Mouse (Mus musculus): Measurements from ENCODE around the gene Ralgapb. TPM values are rescaled to one million over a fixed set of nuclear protein-coding genes. Genes with fewer than 3 reads are reported as not detected.

The Ralgapb gene
- total RNA-seq, 2 experiments from 2014 or later, result 27.9 to 38.2 TPM

DNA sequence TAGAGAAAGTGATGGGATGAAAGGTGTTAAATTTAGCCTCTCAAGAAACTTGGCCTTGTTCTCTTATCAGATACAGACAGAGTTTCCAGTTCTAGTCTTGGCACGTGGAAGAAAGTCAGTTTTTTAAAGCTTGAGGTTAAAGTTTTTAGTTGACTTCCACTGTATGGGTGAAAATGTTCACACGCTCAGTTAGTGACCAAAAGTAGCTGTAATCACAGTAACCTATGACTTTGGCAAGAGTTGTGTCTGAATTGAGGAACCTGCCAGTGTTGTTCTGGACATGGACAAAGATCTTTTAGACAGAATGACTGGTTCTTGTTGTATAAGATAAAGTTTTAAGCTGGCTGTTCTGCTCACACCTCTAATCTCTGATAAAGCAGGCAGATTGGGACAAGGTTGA is 3.6 kb downstream of the Ralgapb start:
- DNase-seq, result no peak
- no peak overlapping the region for H3K4me3 ChIP-seq
- no peak for TF ChIP-seq CTCF (IDR thresholded peaks at IDR 0.05)
- intact Hi-C loops (cut with DNase I), result no loop called here
- H3K27ac ChIP-seq, result peak overlapping the region; percentile 3; the same call in 1 of the 2 replicates

DNA sequence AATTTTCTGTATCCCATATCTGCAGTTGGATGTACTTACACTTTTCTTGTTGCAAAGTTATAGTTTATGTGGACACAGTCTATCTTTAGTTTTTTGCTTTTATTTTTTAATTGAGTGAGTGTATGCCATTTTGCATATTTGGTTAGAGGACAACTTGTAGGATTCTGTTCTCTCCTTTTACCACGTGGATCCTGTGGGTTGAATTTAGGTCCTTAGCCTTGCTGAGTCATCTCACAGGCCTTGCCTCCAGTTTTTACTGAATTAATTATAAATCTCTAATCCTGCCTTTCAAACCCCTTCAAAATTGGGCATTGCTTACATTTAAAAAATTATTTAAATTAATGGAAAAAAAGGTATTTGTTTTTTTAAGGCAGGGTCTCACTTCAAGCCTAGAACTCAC is 6.2 kb downstream of the Ralgapb start:
- no peak for TF ChIP-seq CTCF (IDR thresholded peaks at IDR 0.05)
- no peak for DNase-seq
- intact Hi-C loops (cut with DNase I), result no loop called here
- Histone ChIP-seq H3K4me3 (no peak overlapping the region), H3K27ac (peak overlapping the region; percentile 24)

DNA sequence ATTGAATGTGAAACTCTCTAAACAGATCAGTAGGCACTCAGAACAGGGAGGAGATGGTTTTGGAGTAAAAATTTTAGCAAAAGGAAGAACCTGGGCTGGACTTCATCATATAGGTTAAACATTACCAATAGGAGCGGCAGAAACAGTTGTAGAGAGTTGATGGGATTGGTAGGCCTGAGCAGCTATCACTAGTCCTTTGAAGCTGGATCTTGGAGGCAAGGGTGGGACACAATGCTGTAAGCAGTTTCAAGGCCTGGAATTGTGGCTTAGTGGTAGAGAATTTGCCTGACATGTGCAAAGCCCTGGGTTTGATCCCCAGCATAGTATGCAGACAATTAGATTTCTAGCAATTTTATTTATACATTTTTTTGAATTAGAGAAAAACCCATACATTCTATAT is 9.0 kb downstream of the Ralgapb start:
- intact Hi-C loops (cut with DNase I), result no loop called here
- DNase-seq, result no peak
- Histone ChIP-seq H3K27ac (no peak overlapping the region; the same call in 1 of the 2 replicates), H3K4me3 (no peak overlapping the region)
- TF ChIP-seq CTCF (IDR thresholded peaks at IDR 0.05), result no peak

DNA sequence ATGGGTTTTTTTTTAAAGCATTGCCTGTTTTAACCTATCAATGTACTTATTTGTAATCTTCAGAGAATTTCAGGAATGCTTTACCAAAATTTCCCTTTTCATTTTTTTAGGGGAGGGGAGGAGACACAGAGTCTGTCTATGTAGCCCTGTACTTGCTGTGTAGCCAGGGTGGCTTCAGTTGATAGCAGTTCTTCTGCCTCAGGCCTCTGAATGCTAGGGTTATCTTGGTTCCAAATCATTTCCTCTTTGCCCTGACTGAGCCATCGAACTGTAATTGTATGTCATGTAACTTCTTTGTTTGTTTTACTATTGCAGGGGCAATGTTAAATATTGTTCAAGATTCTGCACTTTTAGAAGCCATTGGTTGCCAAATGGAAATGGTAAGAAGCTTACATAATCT is 36.2 kb downstream of the Ralgapb start:
- no peak for TF ChIP-seq CTCF (IDR thresholded peaks at IDR 0.05)
- Histone ChIP-seq H3K4me3 (no peak overlapping the region), H3K27ac (no peak overlapping the region)
- DNase-seq, result no peak
- intact Hi-C loops (cut with DNase I), result no loop called here

DNA sequence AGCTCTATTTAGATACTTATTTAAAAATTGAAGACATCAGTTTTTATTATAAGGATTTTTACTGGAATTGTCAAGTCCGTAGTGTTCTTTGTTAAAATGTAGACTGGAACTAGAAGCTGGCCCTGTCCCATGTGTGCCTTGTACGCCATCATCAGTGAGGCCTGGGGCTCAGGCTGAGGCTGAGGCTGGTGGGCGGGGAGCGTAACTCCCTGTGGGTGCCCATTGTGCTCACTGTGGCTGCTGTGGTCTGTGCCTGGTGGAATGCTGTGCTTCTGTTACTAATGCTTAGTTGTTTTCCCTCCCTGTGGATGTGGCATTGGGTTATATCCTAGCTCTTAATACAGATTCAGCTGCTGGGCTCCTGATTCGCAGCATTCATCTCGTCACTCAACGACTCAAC is 40.2 kb downstream of the Ralgapb start:
- no peak for DNase-seq
- H3K4me3 ChIP-seq, result no peak overlapping the region
- TF ChIP-seq CTCF (IDR thresholded peaks at IDR 0.05), result no peak
- intact Hi-C loops (cut with DNase I), result no loop called here
- H3K27ac ChIP-seq, result no peak overlapping the region

DNA sequence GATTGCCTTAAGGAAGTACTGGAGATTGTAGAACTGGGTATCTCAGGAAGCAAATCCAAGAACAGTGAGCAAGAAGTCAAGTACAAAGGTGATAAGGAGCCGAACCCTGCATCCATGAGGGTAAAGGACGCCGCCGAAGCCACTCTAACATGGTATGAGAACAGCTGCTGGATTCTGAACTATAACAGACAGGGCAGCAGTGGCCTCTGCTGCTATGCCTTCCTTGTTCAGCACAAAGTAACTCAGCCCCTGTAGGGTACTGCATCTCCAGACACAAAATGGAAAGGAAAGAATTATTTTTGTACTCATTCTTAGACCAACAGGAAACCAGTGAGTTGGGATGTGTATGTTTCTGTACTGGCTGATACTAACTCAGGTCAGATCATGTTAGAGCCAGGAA is 46.8 kb downstream of the Ralgapb start:
- TF ChIP-seq CTCF (IDR thresholded peaks at IDR 0.05), result no peak
- Histone ChIP-seq H3K27ac (no peak overlapping the region), H3K4me3 (no peak overlapping the region)
- intact Hi-C loops (cut with DNase I), result no loop called here
- DNase-seq, result no peak

DNA sequence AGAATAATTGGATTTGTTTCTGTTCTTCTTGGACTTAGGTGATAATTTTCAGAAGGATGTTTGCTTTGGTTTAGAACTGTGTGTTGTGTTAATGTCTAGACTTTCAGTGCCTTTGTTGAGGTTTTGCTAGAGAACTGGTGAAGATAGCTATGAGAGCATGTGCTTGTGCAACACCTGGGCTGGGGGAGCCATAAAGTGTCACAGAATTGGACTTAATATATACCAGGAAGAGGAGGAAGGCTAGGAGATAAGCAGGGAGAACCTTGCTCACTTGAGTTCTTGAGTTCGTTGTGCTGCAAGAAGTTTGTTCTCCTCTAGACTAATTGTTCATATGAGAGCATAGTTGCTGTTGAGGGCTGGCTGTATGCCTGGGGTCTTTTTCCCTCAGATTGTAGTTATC is 48.0 kb downstream of the Ralgapb start:
- Histone ChIP-seq H3K27ac (no peak overlapping the region), H3K4me3 (no peak overlapping the region)
- intact Hi-C loops (cut with DNase I), result no loop called here
- no peak for DNase-seq
- TF ChIP-seq CTCF (IDR thresholded peaks at IDR 0.05), result no peak

DNA sequence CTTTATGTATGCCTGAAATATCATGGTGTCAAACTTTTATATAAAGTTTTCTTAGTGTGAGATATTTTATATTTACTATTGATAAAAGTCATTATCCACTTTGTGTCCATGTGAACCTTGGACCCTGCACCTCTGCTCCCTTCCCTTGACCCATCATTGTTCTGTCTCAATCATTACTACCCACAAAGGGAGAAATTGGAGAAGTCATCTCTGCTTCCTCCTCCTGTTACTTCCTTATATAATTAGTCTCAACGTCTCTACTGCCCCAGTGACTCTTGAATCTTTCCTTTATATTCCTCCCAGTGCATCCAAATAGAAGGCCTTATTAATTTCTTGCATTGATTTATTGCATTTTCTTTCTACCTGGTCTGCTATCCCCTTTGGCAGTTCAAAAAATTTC is 52.8 kb downstream of the Ralgapb start:
- intact Hi-C loops (cut with DNase I), result no loop called here
- TF ChIP-seq CTCF (IDR thresholded peaks at IDR 0.05), result no peak
- H3K27ac ChIP-seq, result no peak overlapping the region
- DNase-seq, result no peak
- H3K4me3 ChIP-seq, result no peak overlapping the region

DNA sequence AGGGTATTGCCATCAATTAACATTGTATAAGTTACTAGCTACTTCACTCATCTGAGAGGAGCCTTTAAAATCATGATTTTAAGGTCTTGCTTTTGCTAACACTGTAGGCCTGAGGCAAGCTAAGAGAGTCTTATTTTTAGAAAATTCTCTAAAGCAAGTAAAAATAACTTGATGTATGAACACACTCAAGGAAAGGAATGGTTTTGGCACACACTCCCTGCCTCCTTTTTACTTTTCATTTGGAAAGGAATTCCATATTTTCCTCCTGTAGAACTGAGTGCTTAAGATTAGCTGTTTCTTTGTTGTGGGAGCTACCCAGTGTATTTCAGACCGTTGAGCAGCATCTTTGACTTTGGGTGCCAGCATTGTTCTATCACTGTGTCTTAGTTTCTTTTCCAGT is 64.5 kb downstream of the Ralgapb start:
- intact Hi-C loops (cut with DNase I), result no loop called here
- TF ChIP-seq CTCF (IDR thresholded peaks at IDR 0.05), result no peak
- no peak overlapping the region for H3K27ac ChIP-seq
- H3K4me3 ChIP-seq, result no peak overlapping the region
- no peak for DNase-seq

DNA sequence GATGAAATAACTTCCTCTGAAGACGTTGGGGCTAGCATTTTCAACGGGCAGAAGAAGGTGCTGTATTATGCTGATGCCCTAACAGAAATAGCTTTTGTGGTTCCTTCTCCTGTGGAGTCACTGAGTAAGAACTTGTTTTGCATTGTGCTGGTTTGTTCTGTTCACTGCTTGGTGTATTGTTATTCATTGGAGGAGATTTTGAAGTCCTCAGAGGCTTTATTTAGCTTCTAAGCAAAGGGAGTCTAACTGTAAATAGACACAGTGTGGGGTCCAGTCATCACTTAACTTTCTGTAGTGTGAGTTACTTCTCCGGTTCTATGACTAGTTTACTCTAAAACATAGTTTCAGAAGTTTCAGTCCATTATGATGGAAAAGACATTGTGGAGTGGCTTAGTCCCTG is 68.0 kb downstream of the Ralgapb start:
- no peak for TF ChIP-seq CTCF (IDR thresholded peaks at IDR 0.05)
- intact Hi-C loops (cut with DNase I), result no loop called here
- Histone ChIP-seq H3K4me3 (no peak overlapping the region), H3K27ac (no peak overlapping the region)
- DNase-seq, result no peak

DNA sequence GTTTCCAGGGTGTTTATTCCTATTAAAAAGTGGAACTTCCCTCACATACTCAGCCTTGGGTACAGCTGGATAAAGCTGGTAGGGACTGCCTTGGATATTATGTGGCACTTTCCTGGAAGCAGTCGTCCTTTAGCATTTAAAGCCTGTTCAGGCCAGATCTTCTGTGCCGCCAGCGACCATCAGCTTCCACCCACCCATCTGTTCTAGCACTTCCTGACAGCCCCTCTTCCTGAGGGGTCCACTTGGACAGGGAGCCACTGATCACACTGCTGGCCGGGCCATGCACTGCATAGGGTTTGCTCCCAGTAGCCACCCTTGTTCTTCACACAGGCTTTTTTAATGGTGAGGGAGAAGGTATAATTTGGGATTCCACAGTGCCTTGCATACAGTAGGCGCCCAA is 88.8 kb downstream of the Ralgapb start:
- intact Hi-C loops (cut with DNase I), result no loop called here
- no peak for TF ChIP-seq CTCF (IDR thresholded peaks at IDR 0.05)
- no peak for DNase-seq
- H3K4me3 ChIP-seq, result no peak overlapping the region
- no peak overlapping the region for H3K27ac ChIP-seq

DNA sequence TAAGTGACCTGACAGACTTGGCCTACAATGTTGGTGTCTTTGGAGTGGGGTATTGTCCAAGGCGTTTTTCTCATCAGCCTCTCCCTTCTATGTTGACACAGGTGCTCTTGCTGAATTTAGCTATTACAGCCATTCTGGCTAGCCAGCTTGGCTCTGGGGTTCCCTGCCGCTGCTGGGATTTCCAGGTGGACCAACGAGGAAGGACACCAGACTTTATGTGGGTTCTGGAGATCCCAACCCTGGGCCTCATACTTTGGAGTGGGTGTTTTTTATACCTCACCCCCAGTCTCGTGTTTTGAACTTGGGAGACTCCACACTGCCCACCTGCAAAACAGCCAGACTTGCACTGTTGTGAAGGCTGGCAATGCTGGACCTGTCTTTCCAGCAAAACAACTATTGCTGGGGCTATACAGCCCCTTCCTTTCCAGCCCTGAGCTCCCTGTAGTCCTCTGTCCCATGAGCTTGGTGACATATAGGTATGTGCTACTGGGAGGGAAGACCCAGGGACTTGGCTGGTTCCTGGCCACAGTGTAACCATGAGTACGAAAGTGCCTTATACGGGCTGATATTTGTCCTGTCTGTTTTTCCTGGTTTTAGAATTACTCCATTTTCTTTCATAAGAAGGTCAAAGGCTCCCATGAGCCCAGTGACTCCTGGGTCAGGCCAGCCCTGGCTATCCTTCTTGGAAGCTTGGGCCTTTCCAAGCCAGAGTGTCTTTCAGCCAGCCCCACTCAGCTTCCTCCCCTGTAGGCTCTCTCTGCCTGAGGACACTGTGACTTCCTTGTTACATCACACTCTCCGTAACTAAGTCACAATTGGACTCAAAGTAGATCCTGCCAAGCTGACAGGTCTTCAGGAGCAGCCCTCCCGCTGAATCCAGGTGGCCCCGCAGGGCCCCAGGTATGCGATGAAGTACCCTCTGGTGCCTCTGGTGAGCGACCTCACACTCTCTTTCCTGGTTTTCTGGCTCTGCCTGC is 92.5 kb downstream of the Ralgapb start, which contains the start of gene Adig:
TSS of gene Adig (plus strand) at position 777 of the 977 bp plus-strand sequence.
- TF ChIP-seq CTCF (IDR thresholded peaks at IDR 0.05), result no peak
- intact Hi-C loops (cut with DNase I), result no loop called here
- DNase-seq, result no peak
- Histone ChIP-seq H3K27ac (peak within 1 kb of the TSS; percentile 81), H3K4me3 (no peak within 1 kb of the TSS)

DNA sequence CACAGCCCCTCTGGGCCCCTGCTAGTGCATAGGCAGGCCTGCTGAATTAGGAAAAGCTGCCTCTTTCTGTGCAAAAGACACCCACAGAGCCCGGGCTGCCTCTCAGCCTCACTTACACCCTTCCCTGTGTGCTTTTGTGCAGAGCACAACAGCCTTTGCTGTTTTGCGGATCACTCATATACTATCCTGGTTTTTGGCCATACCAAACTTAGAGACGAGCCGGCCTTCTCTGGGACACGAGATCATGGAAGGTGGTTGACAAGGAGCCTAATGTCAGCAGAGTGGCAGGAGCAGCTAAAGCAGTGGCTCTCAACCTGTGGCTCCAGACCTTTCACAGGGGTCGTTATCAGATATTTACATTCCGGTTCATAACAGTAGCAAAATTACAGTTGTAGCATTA is 93.6 kb downstream of the Ralgapb start:
- H3K4me3 ChIP-seq, result no peak overlapping the region
- DNase-seq, result no peak
- intact Hi-C loops (cut with DNase I), result no loop called here
- TF ChIP-seq CTCF (IDR thresholded peaks at IDR 0.05), result no peak
- H3K27ac ChIP-seq, result peak overlapping the region; percentile 81

DNA sequence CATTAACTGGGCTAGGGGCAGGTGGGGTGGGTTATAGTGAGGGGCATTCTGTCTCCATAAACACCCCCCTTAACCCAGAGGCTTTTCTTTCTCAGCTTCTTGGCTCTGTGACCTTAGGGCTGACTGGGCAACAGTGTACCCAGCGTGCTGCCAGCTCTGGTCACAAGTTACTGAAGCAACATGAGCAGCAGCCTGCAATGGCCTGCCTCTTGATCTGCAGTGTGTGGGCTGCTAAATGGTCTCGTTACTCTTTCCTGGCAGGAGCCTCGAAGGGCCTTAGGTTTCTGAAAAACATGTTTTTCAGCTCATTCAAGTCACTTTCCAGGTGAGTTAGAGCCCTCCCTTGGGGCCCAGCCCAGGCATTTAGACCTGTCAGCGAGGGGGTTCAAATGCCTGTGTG is 94.0 kb downstream of the Ralgapb start:
- Histone ChIP-seq H3K27ac (peak overlapping the region; percentile 81), H3K4me3 (no peak overlapping the region)
- TF ChIP-seq CTCF (IDR thresholded peaks at IDR 0.05), result no peak
- intact Hi-C loops (cut with DNase I), result no loop called here
- DNase-seq, result peak; percentile 77

All from gastrocnemius, adult 2 months (tissue).